Mouse (Mus musculus): ENCODE measurements around the gene Tcf7l1.

DNA sequence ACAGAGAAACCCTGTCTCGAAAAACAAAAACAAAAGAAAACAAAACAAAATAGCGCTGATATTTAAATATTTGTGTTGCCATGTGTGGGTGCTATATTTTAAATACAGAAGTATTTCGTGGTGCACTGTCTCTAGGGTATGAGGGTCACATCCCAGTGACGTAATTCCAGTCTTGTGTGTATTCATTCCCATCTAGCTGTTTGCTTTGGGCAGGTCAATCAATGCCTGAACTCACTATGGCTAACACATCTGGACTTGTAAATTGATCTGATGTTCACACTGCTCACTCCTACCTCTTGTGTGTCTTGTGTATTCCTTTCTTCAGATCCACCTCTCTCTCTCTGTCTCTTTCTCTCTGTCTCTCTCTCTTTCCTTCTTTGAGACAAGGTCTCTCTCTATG is 11.8 kb downstream of the Tcf7l1 start:
- TF ChIP-seq ZNF384 (IDR thresholded peaks at IDR 0.05; ENCODE audit: low read depth, low read length) (no peak), ZC3H11A (IDR thresholded peaks at IDR 0.05; ENCODE audit: borderline replicate concordance, low read depth, low read length) (no peak), CHD2 (IDR thresholded peaks at IDR 0.05; ENCODE audit: low read depth, low read length) (no peak), MAFK (IDR thresholded peaks at IDR 0.05; ENCODE audit: insufficient read depth, low read depth, low read length) (no peak), HCFC1 (IDR thresholded peaks at IDR 0.05; ENCODE audit: borderline replicate concordance, insufficient read depth, low read length) (no peak)
